Mouse (Mus musculus) lung, adult 2 months (tissue): ENCODE data around the gene Hnrnpu. TPM values are rescaled to one million over a fixed set of nuclear protein-coding genes. Genes with fewer than 3 reads are reported as not detected.
"Not testable (repeated sequence)": the region's sequence is repeated elsewhere in the genome, so short reads cannot be mapped to it uniquely, and the experiment has no call there.

Experiments used
- DNase-seq: peaks from one replicate; pipeline ENCODE4 v3.0.0; 2022
- H3K4me1 ChIP-seq: fragments of 200-500 bp; 2 replicates; pipeline ENCODE4 v1.6.1; 2011; ENCODE audit warnings: low read length; ENCODE audit not compliant: control insufficient read depth, insufficient read depth
- H3K4me3 ChIP-seq: fragments of 200-500 bp; replicated peaks from 2 replicates; pipeline ENCODE3; 2011; ENCODE audit warnings: low read depth, mild to moderate bottlenecking, control low read depth, low read length; ENCODE audit errors: extremely low read depth
- CTCF ChIP-seq: fragments of 200-500 bp; IDR thresholded peaks from 2 replicates; pipeline ENCODE4 v1.5.1; 2011; ENCODE audit warnings: mild to moderate bottlenecking, low read length, control low read depth; ENCODE audit not compliant: insufficient read depth
- POLR2A ChIP-seq: fragments of 200-500 bp; IDR thresholded peaks from 2 replicates; pipeline ENCODE4 v1.6.1; 2011; ENCODE audit warnings: low read depth, mild to moderate bottlenecking, control low read depth, low read length, borderline replicate concordance; ENCODE audit errors: extremely low read depth
- WGBS: fragments of 180-500 bp; shearing (Covaris S2); methylation state at CpG from one replicate; pipeline ENCODE4 v1.1.7; 2018; 5-methylcytosine and 5-hydroxymethylcytosine counted together
- polyA plus RNA-seq: library from polyadenylated mRNA; depleted of rRNA; stranded (reverse); fragments of >200 nt; gene quantifications from 2 replicates; pipeline ENCODE4 v1.2.3, GENCODE M21; 2012

Gene Hnrnpu
- polyA plus RNA-seq, 1 experiment, result 65.0 TPM

GRCm38 (mm10) chr1:178368121-178368520, 30.5 kb upstream of the Hnrnpu start:
- Histone ChIP-seq H3K4me3 (no peak overlapping the region), H3K4me1 (no peaks in the 10 kb centered on the region; the same call in 1 of the 2 replicates)
- no peak for TF ChIP-seq POLR2A
- TF ChIP-seq CTCF, result no peak
- DNase-seq, result no peak
- 71% methylated on average over 6 of the region's 6 CpGs for WGBS

GRCm38 (mm10) chr1:178365171-178365570, 27.6 kb upstream of the Hnrnpu start:
- Histone ChIP-seq H3K4me3 (no peak overlapping the region), H3K4me1 (no peaks in the 10 kb centered on the region; the same call in 1 of the 2 replicates)
- no peak for TF ChIP-seq POLR2A
- TF ChIP-seq CTCF, result no peak
- no peak for DNase-seq
- WGBS, result 83% methylated on average over 6 of the region's 6 CpGs

GRCm38 (mm10) chr1:178360702-178361101, 23.1 kb upstream of the Hnrnpu start:
- 79% methylated on average over 2 of the region's 2 CpGs for WGBS
- Histone ChIP-seq H3K4me1 (no peaks in the 10 kb centered on the region), H3K4me3 (no peak overlapping the region)
- TF ChIP-seq POLR2A, result no peak
- no peak for TF ChIP-seq CTCF
- DNase-seq, result no peak

GRCm38 (mm10) chr1:178360264-178360663, 22.7 kb upstream of the Hnrnpu start:
- TF ChIP-seq CTCF (no peak), POLR2A (no peak)
- no peak overlapping the region for H3K4me3 ChIP-seq
- H3K4me1 ChIP-seq, result no peaks in the 10 kb centered on the region
- no peak for DNase-seq
- 78% methylated on average over 11 of the region's 11 CpGs for WGBS

GRCm38 (mm10) chr1:178357776-178358710, 20.4 kb upstream of the Hnrnpu start:
- no peak overlapping the region for H3K4me3 ChIP-seq
- no peak for DNase-seq
- TF ChIP-seq CTCF (no peak), POLR2A (no peak)
- no peaks in the 10 kb centered on the region for H3K4me1 ChIP-seq
- WGBS, result 65% methylated on average over 12 of the region's 12 CpGs

- no peak for TF ChIP-seq POLR2A
- no peak for TF ChIP-seq CTCF
- DNase-seq, result no peak
- H3K4me3 ChIP-seq, result no peak overlapping the region
- no peaks in the 10 kb centered on the region for H3K4me1 ChIP-seq
- 56% methylated on average over 3 of the region's 3 CpGs for whole genome bisulfite sequencing
Observed at GRCm38 (mm10) chr1:178354576-178354975, 17.0 kb upstream of the Hnrnpu start.

- no peak for DNase-seq
Observed at GRCm38 (mm10) chr1:178351643-178352042, 14.0 kb upstream of the Hnrnpu start.

GRCm38 (mm10) chr1:178350792-178351191, 13.2 kb upstream of the Hnrnpu start:
- Histone ChIP-seq H3K4me3 (no peak overlapping the region), H3K4me1 (no peaks in the 10 kb centered on the region)
- WGBS, result 89% methylated on average over 2 of the region's 2 CpGs
- no peak for DNase-seq
- TF ChIP-seq POLR2A (no peak), CTCF (no peak)

More at GRCm38 (mm10) chr1:178351643-178352042, 14.0 kb upstream of the Hnrnpu start:
- Histone ChIP-seq H3K4me1 (no peaks in the 10 kb centered on the region), H3K4me3 (no peak overlapping the region)
- no peak for TF ChIP-seq CTCF
- no peak for TF ChIP-seq POLR2A

GRCm38 (mm10) chr1:178344071-178344805, 6.6 kb upstream of the Hnrnpu start:
- H3K4me3 ChIP-seq, DNase-seq, H3K4me1 ChIP-seq: not testable (repeated sequence)
- WGBS, result 91% methylated on average over 10 of the region's 10 CpGs

GRCm38 (mm10) chr1:178342612-178343011, 5.0 kb upstream of the Hnrnpu start:
- no peak for DNase-seq
- Histone ChIP-seq H3K4me3 (no peak overlapping the region), H3K4me1 (0 out of 2 replicates have a peak, but pooled peaks cover 2% of the 10 kb centered on the region)
- WGBS, result 72% methylated on average over 4 of the region's 5 CpGs
- TF ChIP-seq POLR2A, result no peak
- TF ChIP-seq CTCF, result no peak

GRCm38 (mm10) chr1:178342063-178342462, 4.5 kb upstream of the Hnrnpu start:
- Histone ChIP-seq H3K4me1 (0 out of 2 replicates have a peak, but pooled peaks cover 2% of the 10 kb centered on the region), H3K4me3 (no peak overlapping the region)
- TF ChIP-seq CTCF, result no peak
- no peak for TF ChIP-seq POLR2A
- WGBS, result 66% methylated on average over 1 of the region's 1 CpGs
- no peak for DNase-seq
